Mouse (Mus musculus): ENCODE measurements around the gene Foxg1.

GRCm38 (mm10) chr12:49368931-49369330 lies 13.5 kb upstream of the Foxg1 start:
- TF ChIP-seq CTCF (IDR thresholded peaks at IDR 0.05; ENCODE audit: insufficient read depth, low read depth, low read length) = no peak
- TF ChIP-seq POLR2A (IDR thresholded peaks at IDR 0.05; ENCODE audit: insufficient read depth, low read depth, low read length) = no peak

Measured in olfactory bulb, adult 2 months (tissue).